Mouse (Mus musculus): ENCODE measurements around the gene Sspn. TPM values are rescaled to one million over a fixed set of nuclear protein-coding genes. Genes with fewer than 3 reads are reported as not detected.

Gene Sspn
- polyA plus RNA-seq, 1 experiment from 2014 or later: 4.8 TPM

DNA sequence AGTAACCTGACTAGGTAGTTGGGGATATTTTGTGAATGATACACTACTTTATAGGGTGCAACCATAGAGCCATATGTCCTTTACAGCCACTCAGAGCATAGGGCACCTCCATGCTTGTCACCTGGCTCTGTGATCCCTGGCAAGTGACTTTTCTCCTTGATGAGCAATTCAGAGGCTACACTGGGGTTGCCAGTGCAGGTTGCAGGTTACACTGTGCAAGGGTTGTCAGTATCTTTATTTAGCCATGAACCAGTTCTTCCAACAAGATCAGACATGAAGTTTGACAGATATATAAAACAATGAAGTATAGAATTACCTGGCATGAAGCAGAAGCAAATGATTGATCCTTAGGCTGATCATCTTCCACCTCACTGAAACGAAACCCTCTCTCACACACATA lies 59.1 kb downstream of the Sspn start:
- Histone ChIP-seq H3K27me3 (no peaks in the 10 kb centered on the region), H3K4me3 (no peak overlapping the region), H3K36me3 (no peaks in the 10 kb centered on the region), H3K9me3 (no peaks in the 10 kb centered on the region), H3K9ac (no peak overlapping the region), H3K4me1 (replicated peaks) (no peaks in the 10 kb centered on the region), H3K4me2 (no peak overlapping the region), H3K27ac (replicated peaks) (no peak overlapping the region)
- no peak for ATAC-seq (ENCODE audit: low FRiP score, low read depth)
- 86% methylated on average over 1 of the region's 1 CpGs for WGBS

DNA sequence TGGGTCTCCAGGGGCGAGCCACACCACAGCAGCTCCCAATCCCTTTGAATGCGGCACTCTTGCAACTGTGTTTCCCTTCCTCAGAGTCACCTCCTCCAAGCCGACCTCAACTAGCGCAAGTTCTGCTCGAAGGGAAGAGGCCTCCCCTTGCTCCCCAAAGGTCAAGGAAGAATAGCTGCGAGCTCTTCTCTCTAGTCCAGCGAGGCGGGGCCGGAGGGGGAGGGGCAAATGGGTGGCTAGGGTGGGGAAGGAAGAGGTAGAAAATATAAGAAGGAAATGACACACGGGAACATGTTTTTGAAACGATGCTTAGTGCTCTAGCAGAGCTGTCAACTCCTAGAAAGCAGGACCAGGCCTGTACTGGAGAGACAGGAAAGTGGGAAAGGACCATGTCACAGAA lies 61.1 kb downstream of the Sspn start:
- no peaks in the 10 kb centered on the region for H3K4me1 ChIP-seq (replicated peaks)
- no peak for ATAC-seq (ENCODE audit: low FRiP score, low read depth)
- no peak overlapping the region for H3K27ac ChIP-seq (replicated peaks)
- no peak overlapping the region for H3K4me3 ChIP-seq
- H3K9me3 ChIP-seq: no peaks in the 10 kb centered on the region
- 71% methylated on average over 11 of the region's 11 CpGs for WGBS
- no peaks in the 10 kb centered on the region for H3K27me3 ChIP-seq
- H3K9ac ChIP-seq: no peak overlapping the region
- no peak overlapping the region for H3K4me2 ChIP-seq
- H3K36me3 ChIP-seq: no peaks in the 10 kb centered on the region

DNA sequence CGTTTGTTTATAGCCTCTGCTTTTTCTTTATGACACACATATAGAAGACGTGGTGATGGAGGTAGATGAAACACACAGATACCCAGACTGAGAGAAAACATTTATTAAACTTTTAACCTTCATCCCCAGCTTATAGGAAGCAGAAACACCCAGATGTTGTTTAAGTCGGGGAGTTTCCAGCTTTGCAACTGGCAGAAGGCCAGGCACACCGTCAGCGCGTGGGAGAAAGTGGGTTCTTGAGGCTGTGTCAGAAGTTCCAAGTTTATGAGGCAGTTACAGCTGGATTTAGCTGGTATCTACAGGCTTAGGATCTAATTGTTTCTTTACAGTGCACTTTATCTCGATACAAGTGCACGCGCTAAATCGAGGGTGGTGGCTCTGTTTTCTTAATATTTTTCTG lies 61.5 kb downstream of the Sspn start:
- no peak for ATAC-seq (ENCODE audit: low FRiP score, low read depth)
- H3K27me3 ChIP-seq: no peaks in the 10 kb centered on the region
- no peaks in the 10 kb centered on the region for H3K9me3 ChIP-seq
- H3K4me1 ChIP-seq (replicated peaks): no peaks in the 10 kb centered on the region
- no peak overlapping the region for H3K4me2 ChIP-seq
- 86% methylated on average over 10 of the region's 10 CpGs for WGBS
- no peak overlapping the region for H3K9ac ChIP-seq
- no peak overlapping the region for H3K4me3 ChIP-seq
- H3K27ac ChIP-seq (replicated peaks): no peak overlapping the region
- H3K36me3 ChIP-seq: no peaks in the 10 kb centered on the region

DNA sequence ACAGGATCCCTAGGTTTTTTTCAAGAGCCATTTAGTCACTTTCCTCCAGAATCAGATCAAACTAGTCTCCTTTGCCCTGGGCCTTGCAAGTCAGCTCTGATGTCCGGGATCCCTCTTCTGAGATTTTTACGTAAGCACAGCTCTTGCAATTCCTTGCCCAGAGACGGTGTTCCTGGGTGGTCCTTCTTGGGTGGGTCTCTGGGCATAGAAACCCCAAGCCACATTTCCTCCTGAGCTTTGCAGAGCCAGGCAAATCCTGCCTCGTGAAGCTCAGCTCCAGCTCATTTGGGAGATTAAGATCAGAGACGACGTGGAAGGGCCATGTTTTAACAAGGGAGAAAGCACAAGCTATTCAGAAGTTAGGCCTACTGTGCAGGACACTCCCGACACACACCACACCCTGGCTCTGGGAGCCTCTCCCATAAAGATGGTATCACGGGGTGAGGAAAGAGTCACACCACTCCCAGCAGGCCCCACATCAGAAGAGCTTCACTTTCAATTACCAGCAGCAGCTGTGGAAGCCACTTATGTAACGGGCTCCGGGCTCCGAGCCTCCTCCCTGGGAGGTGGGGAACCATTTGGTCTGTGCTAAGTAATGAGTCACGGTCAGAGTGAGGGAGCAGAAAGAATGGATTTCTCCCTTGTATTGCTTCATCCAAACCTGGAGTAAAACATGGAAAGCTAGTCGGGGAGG lies 67.0 kb downstream of the Sspn start:
- H3K4me2 ChIP-seq: no peak overlapping the region
- H3K4me1 ChIP-seq (replicated peaks): no peaks in the 10 kb centered on the region
- H3K27me3 ChIP-seq: no peaks in the 10 kb centered on the region
- no peak for ATAC-seq (ENCODE audit: low FRiP score, low read depth)
- no peak overlapping the region for H3K4me3 ChIP-seq
- no peaks in the 10 kb centered on the region for H3K9me3 ChIP-seq
- no peaks in the 10 kb centered on the region for H3K36me3 ChIP-seq
- H3K27ac ChIP-seq (replicated peaks): no peak overlapping the region
- whole genome bisulfite sequencing: 36% methylated on average over 13 of the region's 13 CpGs
- no peak overlapping the region for H3K9ac ChIP-seq

DNA sequence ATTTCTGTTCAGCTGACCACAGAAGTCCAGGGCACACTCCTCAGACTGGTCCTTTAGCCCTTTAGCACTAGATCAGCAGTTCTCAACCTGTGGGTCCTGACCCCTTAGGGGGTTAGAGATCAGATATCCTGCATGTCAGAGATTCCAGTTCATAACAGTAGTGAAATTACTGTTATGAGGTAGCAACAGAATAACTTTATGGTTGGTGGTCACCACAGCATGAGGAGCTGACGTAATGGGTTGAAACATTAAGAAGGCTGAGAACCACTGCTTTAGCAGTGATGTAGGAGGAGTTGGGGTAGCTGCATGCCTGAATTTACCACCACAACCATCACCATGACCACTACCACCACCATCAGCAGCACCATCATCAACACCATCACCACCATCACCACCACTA lies 69.3 kb downstream of the Sspn start:
- Histone ChIP-seq H3K36me3 (no peaks in the 10 kb centered on the region), H3K9ac (no peak overlapping the region), H3K4me2 (no peak overlapping the region), H3K4me3 (no peak overlapping the region), H3K4me1 (replicated peaks) (no peaks in the 10 kb centered on the region), H3K9me3 (no peaks in the 10 kb centered on the region), H3K27ac (replicated peaks) (no peak overlapping the region), H3K27me3 (no peaks in the 10 kb centered on the region)
- WGBS: 100% methylated on average over 1 of the region's 1 CpGs
- ATAC-seq (ENCODE audit: low FRiP score, low read depth): no peak

DNA sequence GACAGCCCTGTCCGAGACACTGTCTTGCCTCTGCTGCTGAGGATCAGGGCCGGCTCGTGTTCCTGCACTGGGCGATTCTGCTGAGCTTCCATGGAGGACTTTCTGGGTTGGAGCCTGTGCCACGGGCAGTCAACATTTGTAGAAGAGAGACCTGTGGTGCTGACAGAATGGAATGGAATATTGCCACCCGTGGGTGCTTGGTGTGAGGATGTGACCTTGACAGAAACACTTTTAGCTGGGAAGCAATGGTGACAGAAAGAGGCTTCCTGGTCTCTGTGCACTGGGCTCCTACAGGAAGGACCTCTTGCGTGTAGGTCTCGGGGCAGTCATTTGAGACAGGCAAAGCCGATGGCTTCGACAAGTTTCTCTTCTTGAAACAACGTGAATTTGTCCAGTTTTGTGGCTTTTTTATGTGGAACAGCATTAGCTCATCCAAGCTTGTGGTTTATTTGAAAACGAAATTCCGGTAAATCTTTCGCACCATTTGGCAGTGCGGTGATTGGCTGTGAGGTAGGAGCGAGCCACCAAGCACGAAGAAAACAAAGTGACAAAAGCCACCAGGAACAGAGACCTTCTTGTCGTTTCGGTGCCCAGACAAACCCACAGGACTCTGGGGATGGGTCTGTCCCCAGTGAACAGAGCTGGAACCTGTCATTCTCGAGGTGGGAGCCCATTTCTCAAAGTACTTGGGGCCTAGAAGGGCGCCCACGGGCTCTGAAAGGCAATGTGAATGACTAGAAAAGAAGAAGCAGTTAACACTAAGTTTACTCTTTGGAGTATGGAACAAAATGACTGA lies 70.2 kb downstream of the Sspn start:
- Histone ChIP-seq H3K9ac (no peak overlapping the region), H3K9me3 (no peaks in the 10 kb centered on the region), H3K4me3 (no peak overlapping the region), H3K4me1 (replicated peaks) (no peaks in the 10 kb centered on the region), H3K27ac (replicated peaks) (no peak overlapping the region), H3K4me2 (no peak overlapping the region), H3K27me3 (no peaks in the 10 kb centered on the region), H3K36me3 (no peaks in the 10 kb centered on the region)
- WGBS: 89% methylated on average over 22 of the region's 22 CpGs
- no peak for ATAC-seq (ENCODE audit: low FRiP score, low read depth)

DNA sequence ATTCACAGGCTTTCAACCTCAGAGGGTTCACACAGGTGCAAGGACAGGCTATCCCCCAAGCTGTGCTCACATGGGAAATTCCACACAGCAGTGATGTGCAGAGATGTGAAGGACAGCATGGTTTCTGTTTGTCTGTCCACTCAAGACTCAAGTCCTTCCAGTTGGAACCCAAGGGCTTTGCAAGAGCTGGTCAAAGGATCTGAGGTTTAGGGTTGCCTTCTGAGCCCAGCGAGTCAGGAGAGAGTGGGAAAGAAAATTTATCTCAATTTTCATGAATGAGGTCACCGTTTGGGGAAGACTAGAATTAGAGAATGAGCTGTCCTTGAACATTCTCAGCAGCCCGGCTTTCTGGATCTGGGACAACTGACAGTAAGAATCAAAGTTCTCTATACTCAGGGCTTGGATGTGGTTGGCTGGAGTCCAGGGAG lies 72.7 kb downstream of the Sspn start:
- WGBS: 81% methylated on average over 3 of the region's 3 CpGs
- no peak for ATAC-seq (ENCODE audit: low FRiP score, low read depth)
- H3K9ac ChIP-seq: no peak overlapping the region

DNA sequence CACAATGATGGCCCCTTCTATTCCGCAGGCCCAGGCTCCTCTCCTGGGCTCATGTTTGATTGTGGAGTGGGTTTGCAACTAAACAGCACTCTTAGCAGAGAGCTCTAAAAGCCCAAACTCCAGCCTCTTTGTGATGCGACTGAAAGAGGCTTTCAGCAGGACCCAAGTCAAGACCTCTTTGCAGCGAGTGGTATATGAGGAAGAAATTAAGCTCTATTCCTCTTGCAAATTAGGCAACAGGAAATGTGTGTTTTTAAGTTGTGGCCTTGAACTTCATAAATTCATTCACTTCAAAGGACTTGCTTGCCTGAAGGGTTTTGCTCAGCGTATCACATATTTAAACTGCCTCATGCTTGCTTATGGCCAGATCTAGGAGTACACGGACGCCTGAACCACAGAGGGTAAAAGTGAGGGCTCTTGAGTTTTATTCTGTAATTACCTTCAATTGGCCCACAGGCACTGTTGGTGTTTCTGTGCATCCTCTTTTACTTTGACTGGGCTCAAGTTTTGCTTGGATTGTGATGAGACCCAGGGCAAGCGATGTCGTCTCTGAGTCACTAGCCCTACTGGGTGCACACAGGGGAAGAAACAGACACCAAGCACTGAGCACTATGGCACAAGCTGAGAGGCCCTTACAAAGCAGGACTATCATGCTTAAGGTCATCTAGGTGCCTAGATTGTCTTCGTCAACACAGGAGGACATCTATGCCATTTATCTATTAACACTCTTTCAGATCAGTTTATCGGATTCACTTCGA lies 73.9 kb downstream of the Sspn start:
- Histone ChIP-seq H3K4me1 (replicated peaks) (peaks cover 22% of the 10 kb centered on the region), H3K4me2 (no peak overlapping the region), H3K27me3 (no peaks in the 10 kb centered on the region), H3K36me3 (no peaks in the 10 kb centered on the region), H3K27ac (replicated peaks) (no peak overlapping the region), H3K4me3 (no peak overlapping the region), H3K9me3 (no peaks in the 10 kb centered on the region), H3K9ac (no peak overlapping the region)
- WGBS: 89% methylated on average over 11 of the region's 11 CpGs
- ATAC-seq (ENCODE audit: low FRiP score, low read depth): no peak

More for the DNA sequence above, 72.7 kb downstream of the Sspn start:
- Histone ChIP-seq H3K27ac (replicated peaks) (no peak overlapping the region), H3K36me3 (no peaks in the 10 kb centered on the region), H3K27me3 (no peaks in the 10 kb centered on the region), H3K9me3 (no peaks in the 10 kb centered on the region), H3K4me1 (replicated peaks) (peaks cover 11% of the 10 kb centered on the region), H3K4me3 (no peak overlapping the region), H3K4me2 (no peak overlapping the region)

DNA sequence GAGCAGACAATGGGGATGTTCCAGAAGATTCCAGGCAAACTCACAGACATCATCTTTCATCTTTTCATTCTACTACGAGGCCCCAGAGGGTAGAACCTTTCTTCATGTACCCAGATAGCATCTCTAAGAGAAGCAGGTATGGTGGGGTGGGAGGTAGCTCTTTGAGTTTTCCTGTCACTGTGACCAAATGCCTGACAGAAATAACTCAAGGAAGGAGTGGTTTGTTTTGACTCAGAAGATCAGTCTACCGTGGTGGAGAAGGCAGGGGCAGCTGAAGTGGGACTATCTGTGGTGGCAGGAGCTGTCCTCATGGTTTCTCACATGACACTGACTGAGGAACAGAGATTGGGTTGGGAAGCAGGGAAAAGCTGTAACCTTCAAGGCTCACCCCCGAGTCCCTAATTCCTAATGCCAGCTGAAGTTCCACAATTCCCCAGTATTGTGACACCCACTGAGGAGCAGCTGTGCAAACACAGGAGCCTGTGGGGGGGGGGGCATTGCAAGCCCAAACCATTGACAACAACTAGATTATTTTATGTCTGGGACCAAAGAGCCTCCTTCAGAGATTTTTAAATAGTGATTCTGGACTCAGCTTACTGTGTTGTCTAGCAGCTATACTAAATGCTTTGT lies 74.6 kb downstream of the Sspn start:
- Histone ChIP-seq H3K9me3 (no peaks in the 10 kb centered on the region), H3K27ac (replicated peaks) (no peak overlapping the region), H3K27me3 (no peaks in the 10 kb centered on the region), H3K4me2 (no peak overlapping the region), H3K4me1 (replicated peaks) (peaks cover 30% of the 10 kb centered on the region), H3K36me3 (no peaks in the 10 kb centered on the region), H3K9ac (no peak overlapping the region), H3K4me3 (no peak overlapping the region)
- WGBS: 69% methylated on average over 3 of the region's 3 CpGs
- no peak for ATAC-seq (ENCODE audit: low FRiP score, low read depth)

DNA sequence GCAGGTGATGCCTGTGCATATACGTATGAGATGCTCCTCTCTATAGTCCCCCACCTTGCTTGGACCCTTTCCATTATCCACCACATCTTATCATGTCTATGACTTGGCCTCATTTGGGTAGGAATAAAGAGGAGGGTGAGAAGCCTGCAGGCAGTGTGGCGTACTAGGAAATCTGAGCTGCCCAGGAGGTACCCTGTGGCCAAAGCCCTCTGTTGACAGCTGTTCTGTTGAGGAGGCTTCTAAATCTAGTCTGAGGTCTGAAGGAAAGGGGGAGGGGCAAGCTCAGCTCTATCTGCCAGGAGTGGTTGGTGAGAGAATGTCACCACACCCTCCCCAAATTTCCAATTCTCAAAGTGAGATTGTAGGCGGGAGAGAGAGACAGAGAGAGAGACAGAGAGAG lies 75.3 kb downstream of the Sspn start:
- Histone ChIP-seq H3K9me3 (no peaks in the 10 kb centered on the region), H3K4me1 (replicated peaks) (peaks cover 31% of the 10 kb centered on the region), H3K9ac (no peak overlapping the region), H3K36me3 (no peaks in the 10 kb centered on the region), H3K27me3 (no peaks in the 10 kb centered on the region), H3K27ac (replicated peaks) (no peak overlapping the region), H3K4me2 (no peak overlapping the region), H3K4me3 (no peak overlapping the region)
- no peak for ATAC-seq (ENCODE audit: low FRiP score, low read depth)
- 70% methylated on average over 3 of the region's 3 CpGs for WGBS

DNA sequence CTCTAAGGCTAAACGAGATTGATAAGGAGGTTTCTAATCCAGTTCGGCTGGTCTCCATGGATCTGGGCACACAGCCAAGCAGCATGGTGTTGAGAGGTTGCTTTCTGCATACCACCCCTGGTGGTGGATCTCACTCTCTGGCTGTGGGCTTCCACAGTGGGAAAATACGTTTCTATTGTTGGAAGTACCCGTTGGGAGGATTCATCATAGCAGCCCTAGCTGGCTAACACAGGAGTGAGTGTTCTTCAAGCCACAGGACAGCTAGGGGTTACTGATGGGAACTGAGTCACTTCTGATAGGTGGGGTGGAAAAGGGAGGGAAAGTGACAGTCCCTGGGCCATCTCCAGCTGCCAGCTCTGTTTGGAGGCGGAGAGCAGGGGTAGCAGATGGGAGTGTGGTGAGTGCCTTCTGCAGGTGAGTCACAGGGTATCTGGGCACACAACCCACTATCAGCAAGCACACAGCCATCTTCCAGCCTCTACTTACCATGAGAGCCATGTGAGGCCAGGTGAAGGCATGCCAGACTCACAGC lies 77.1 kb downstream of the Sspn start:
- Histone ChIP-seq H3K4me1 (replicated peaks) (peaks cover 31% of the 10 kb centered on the region), H3K9me3 (no peaks in the 10 kb centered on the region), H3K9ac (no peak overlapping the region), H3K27ac (replicated peaks) (no peak overlapping the region), H3K4me2 (no peak overlapping the region), H3K27me3 (no peaks in the 10 kb centered on the region), H3K36me3 (no peaks in the 10 kb centered on the region), H3K4me3 (no peak overlapping the region)
- WGBS: 45% methylated on average over 5 of the region's 5 CpGs
- peak; percentile 57; the same call in 1 of the 2 replicates for ATAC-seq (ENCODE audit: low FRiP score, low read depth)
